Mouse (Mus musculus) embryonic facial prominence, embryonic 11.5 days (tissue): ENCODE data around the gene Gm7697. TPM values are rescaled to one million over a fixed set of nuclear protein-coding genes. Genes with fewer than 3 reads are reported as not detected.
"Not testable (repeated sequence)": the region's sequence is repeated elsewhere in the genome, so short reads cannot be mapped to it uniquely, and the experiment has no call there.

ENCODE experiments used
- ATAC-seq: fragments of 200-750 bp; cut with Nextera tagmentation; replicated peaks from 2 replicates; pipeline ENCODE4 v1.8.0; 2017; ENCODE audit warnings: low read depth; ENCODE audit not compliant: insufficient number of reproducible peaks, low FRiP score, low TSS enrichment
- DNase-seq: peaks from one replicate; pipeline ENCODE4 v3.0.0-alpha.2; 2015; ENCODE audit warnings: low spot score
- H3K27ac ChIP-seq: fragments of 300-500 bp; sonication (generic); replicated peaks from 2 replicates; pipeline ENCODE4 v1.5.1; 2014; ENCODE audit warnings: mild to moderate bottlenecking, low read depth, low read length, control low read depth
- H3K27me3 ChIP-seq: fragments of 300-500 bp; sonication (generic); 2 replicates; pipeline ENCODE4 v1.6.1; 2014; ENCODE audit warnings: mild to moderate bottlenecking, low read length, moderate library complexity, mixed read lengths; ENCODE audit not compliant: control insufficient read depth, insufficient read depth
- H3K36me3 ChIP-seq: fragments of 300-500 bp; sonication (generic); replicated peaks from 2 replicates; pipeline ENCODE4 v1.6.1; 2014; ENCODE audit warnings: low read depth, mild to moderate bottlenecking, low read length, moderate library complexity, mixed read lengths; ENCODE audit not compliant: control insufficient read depth, insufficient read depth
- H3K4me1 ChIP-seq: fragments of 300-500 bp; sonication (generic); 2 replicates; pipeline ENCODE4 v1.6.1; 2014; ENCODE audit warnings: low read length, mixed read lengths; ENCODE audit not compliant: control insufficient read depth, insufficient read depth
- H3K4me2 ChIP-seq: fragments of 300-500 bp; sonication (generic); 2 replicates; pipeline ENCODE4 v1.6.1; 2014; ENCODE audit warnings: low read depth, mild to moderate bottlenecking, control low read depth, low read length, moderate library complexity
- H3K4me3 ChIP-seq: fragments of 300-500 bp; sonication (generic); 2 replicates; pipeline ENCODE4 v1.5.1; 2014; ENCODE audit warnings: low read depth, low read length, control low read depth
- H3K9ac ChIP-seq: fragments of 300-500 bp; sonication (generic); replicated peaks from 2 replicates; pipeline ENCODE4 v1.6.1; 2014; ENCODE audit warnings: mild to moderate bottlenecking, control low read depth, low read length
- H3K9me3 ChIP-seq: fragments of 300-500 bp; sonication (generic); replicated peaks from 2 replicates; pipeline ENCODE4 v1.6.1; 2016; ENCODE audit warnings: mild to moderate bottlenecking, low read length, inconsistent platforms, mixed read lengths; ENCODE audit not compliant: control insufficient read depth
- WGBS: fragments of 180-500 bp; shearing (Covaris S2); extraction: QIAGEN DNeasy Blood & Tissue Kit; methylation state at CpG from one replicate; pipeline ENCODE4 v1.1.7; 2014; 5-methylcytosine and 5-hydroxymethylcytosine counted together
- polyA plus RNA-seq: library from polyadenylated mRNA; unstranded; fragments of >200 nt; fragmentation: Nextera tagmentation; extraction: Ambion mirVana; gene quantifications from 2 replicates; pipeline ENCODE4 v1.2.1, GENCODE M21; 2014

Gene Gm7697
- polyA plus RNA-seq: not detected in 2 replicates

DNA sequence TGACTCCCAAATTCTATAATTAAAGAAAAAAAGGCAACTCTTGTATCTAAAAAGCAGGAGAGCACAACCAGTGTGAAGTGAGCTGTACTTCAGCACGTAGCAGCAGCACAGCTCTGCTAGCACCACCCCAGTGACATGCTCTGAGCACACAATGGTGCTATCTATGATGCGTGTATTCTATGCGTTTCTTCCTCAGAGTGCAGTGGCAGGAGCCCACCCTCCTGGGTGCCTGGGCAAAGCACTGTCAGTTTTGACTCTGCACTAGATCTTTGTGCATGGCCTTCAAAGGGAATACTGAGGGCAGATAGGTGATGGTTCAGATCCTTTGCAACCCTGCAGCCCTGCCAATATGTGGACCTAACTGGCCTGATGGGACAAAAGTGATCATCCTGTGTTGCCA is at the start of gene Gm7697:
Gm7697 (minus strand) TSS at position 101 of the 400 bp plus-strand sequence.
- H3K4me1 ChIP-seq, H3K27me3 ChIP-seq, H3K9ac ChIP-seq, H3K4me2 ChIP-seq, H3K27ac ChIP-seq, H3K36me3 ChIP-seq, ATAC-seq, H3K9me3 ChIP-seq, DNase-seq, H3K4me3 ChIP-seq: not testable (repeated sequence)
- 79% methylated on average over 1 of the region's 3 CpGs for WGBS

DNA sequence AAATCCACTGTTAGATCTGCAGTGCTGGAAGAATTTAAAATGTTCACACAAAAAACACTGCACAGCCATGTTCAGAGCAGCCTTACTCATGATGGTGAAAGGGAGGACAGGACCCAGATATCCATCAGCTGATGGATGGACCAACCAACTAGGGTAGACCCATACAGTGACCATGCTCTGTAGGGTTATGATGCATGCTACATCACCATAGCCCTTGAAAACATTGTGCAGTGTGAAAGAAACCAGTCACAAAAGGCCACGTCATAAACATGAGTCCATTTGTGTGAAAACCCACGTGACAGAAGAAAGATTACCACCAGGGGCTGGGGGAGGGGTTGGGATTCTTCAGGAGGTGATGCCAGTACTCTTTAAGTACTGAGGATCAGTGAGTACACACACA is 28.5 kb upstream of the Gm7697 start:
- not testable (repeated sequence) for H3K4me3 ChIP-seq, H3K9ac ChIP-seq, H3K27ac ChIP-seq, H3K4me2 ChIP-seq, H3K27me3 ChIP-seq, H3K9me3 ChIP-seq, DNase-seq, ATAC-seq, H3K36me3 ChIP-seq, H3K4me1 ChIP-seq
- 57% methylated on average over 2 of the region's 2 CpGs for WGBS

DNA sequence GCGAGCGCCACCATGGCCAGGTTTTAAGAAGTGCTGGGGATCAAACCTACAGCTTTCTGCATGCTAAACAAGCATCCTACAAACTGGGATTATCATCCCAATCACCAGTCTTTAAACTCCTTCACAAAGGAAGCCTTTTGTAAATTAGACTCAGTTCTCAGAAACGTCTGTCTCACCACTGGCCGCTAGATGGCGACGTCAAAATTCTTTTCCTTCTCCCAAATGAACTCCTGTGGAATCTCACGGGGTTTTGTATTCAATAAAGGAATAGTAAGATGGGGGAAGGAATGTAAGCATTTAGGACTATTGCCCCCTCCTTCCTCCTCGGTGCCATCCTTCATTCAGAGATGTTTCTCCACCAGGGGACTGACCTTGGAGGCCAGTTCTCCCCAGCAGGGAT is 26.8 kb upstream of the Gm7697 start:
- H3K4me3 ChIP-seq, H3K27ac ChIP-seq, ATAC-seq, H3K4me1 ChIP-seq, H3K9me3 ChIP-seq, H3K36me3 ChIP-seq, H3K4me2 ChIP-seq, H3K27me3 ChIP-seq, H3K9ac ChIP-seq: not testable (repeated sequence)
- 6% methylated on average over 8 of the region's 8 CpGs for WGBS
- DNase-seq: peak; percentile 74

DNA sequence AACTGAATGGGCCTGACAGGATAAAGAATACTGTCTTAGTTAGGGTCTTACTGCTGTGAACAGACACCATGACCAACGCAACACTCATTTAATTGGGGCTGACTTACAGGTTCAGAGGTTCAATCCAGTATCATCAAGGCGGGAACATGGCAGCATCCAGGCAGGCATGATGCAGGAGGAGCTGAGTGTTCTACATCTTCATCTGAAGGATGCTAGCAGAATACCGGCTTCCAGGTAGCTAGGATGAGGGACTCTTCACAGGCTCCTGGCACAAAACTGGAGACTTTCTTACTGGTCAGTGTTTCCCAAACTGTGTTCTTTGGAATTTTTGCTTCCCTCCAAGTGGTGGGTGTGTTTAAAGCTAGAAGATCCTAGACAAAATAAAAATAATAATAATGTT is 25.3 kb upstream of the Gm7697 start:
- DNase-seq, H3K27me3 ChIP-seq, H3K4me2 ChIP-seq, H3K27ac ChIP-seq, H3K36me3 ChIP-seq, H3K9me3 ChIP-seq, H3K9ac ChIP-seq, H3K4me1 ChIP-seq, ATAC-seq, H3K4me3 ChIP-seq: not testable (repeated sequence)
- 87% methylated on average over 3 of the region's 3 CpGs for WGBS

DNA sequence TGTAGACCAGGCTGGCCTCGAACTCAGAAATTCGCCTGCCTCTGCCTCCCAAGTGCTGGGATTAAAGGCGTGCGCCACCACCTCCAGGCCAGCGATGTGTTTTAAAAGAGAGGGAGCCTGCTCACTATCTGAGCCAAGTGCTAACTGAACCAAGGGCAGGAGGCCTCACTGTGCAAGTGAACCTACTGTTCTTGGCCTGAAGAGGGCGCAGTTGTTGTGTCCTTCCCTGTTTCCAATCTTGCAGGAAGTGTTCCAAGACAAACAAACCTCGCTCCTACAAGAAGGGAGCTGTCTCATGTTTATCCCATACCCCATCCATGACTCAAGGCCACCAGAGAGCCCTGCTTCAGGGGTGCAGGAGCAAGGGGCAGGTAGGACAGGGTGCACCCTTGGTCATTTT is 24.4 kb upstream of the Gm7697 start:
- DNase-seq, H3K4me2 ChIP-seq, H3K9me3 ChIP-seq, H3K27me3 ChIP-seq, H3K4me3 ChIP-seq, H3K36me3 ChIP-seq, H3K4me1 ChIP-seq, H3K9ac ChIP-seq, H3K27ac ChIP-seq, ATAC-seq: not testable (repeated sequence)
- 67% methylated on average over 7 of the region's 7 CpGs for WGBS

DNA sequence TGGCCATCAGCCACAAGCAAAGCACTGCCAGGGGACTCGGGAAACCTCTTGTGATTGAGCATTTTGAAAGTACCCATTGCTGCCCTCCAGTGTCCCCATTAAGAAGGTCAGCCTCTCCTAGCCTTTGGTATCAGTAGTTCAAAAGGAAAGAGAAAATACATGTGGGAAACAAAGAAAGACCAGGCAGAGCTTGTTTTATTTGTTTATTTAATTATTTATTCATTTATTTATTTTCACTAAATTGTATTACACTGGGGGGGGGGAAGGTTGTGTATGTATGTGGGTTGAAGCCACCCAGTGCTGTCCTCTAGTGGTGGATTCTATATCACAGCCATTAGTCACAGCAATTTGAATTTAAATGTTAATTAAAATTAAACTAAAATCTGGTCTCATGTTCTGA is 22.2 kb upstream of the Gm7697 start:
- 40% methylated on average over 1 of the region's 1 CpGs for WGBS
- ATAC-seq, H3K27me3 ChIP-seq, H3K9ac ChIP-seq, H3K4me3 ChIP-seq, DNase-seq, H3K4me1 ChIP-seq, H3K36me3 ChIP-seq, H3K9me3 ChIP-seq, H3K4me2 ChIP-seq, H3K27ac ChIP-seq: not testable (repeated sequence)

DNA sequence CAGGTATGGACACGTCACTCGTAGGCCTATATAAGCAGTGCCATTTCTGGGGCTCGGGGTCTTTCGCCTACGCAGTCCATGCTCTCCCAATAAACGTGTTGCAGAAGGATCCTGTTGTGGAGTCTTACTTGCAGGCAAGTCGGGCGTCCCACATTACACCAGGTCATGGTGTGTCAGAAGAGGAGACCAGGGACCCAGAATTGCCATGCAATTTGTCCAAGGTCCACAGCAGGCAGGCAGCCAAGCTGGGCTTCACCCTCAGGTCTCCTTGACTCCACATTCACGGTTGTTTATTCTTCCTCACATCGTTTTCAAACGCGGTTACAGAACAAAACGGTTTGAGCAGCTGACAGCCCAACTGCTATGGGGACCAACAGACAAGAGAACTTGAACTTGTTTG is 21.7 kb upstream of the Gm7697 start:
- H3K4me2 ChIP-seq, DNase-seq, ATAC-seq, H3K27me3 ChIP-seq, H3K4me3 ChIP-seq, H3K9me3 ChIP-seq, H3K9ac ChIP-seq, H3K36me3 ChIP-seq, H3K27ac ChIP-seq, H3K4me1 ChIP-seq: not testable (repeated sequence)
- WGBS: 91% methylated on average over 13 of the region's 13 CpGs

DNA sequence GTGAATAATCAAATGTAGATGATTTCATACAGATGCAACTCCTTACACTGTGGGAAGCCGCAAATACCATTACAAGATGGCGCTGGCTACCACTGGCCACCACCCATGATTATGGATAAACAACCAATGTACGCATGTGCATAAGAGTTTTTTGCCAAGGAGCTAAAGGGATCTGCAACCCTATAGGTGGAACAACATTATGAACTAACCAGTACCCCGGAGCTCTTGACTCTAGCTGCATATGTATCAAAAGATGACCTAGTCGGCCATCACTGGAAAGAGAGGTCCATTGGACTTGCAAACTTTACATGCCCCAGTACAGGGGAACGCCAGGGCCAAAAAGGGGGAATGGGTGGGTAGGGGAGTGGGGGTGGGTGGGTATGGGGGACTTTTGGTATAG is 21.2 kb upstream of the Gm7697 start:
- H3K27me3 ChIP-seq, H3K36me3 ChIP-seq, H3K9me3 ChIP-seq, H3K4me2 ChIP-seq, DNase-seq, H3K27ac ChIP-seq, H3K4me1 ChIP-seq, H3K9ac ChIP-seq, H3K4me3 ChIP-seq: not testable (repeated sequence)
- ATAC-seq: 0 out of 2 replicates have a peak, but pooled peaks have one; percentile 59
- 91% methylated on average over 4 of the region's 6 CpGs for whole genome bisulfite sequencing
